7 mouse cellular contexts compared by ENCODE assay signal in the genomic region with DNA sequence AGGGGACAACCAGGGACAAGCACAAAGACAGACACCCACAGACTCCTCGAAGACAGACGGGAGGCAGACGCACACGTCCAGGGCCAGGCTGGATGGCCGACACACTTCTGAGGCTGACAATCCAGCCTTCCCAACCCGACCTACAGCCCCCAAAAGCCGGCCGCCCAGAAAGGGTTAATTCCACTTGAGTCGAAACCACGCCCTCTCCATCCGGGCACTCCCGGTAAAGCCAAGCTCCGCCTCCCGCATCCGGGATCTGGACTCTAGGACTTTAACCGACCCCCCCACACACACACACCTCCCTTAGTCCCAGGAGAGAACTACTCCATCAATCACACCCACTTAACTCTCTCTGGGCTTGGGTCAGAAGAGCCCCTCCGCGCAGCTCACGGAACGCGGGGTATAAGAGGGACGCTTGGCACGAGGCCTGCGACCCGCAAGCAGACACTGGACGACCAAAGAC. TPM values are rescaled to one million over a fixed set of nuclear protein-coding genes. Genes with fewer than 3 reads are reported as not detected.
A peak's percentile ranks its signal among the peaks of the same experiment; 100 is the strongest.
DNase-seq lines count a peak whose midpoint lies in the region; ATAC-seq and TF ChIP-seq lines count a peak whose summit lies in the region.

No protein-coding gene starts in this region.

- H3K4me3 ChIP-seq in intestine, embryonic 16.5 days (ENCODE audit: low read length), result peak overlapping the region; percentile 81
- H3K4me3 ChIP-seq in midbrain, embryonic 11.5 days (ENCODE audit: low read depth, low read length), result peak overlapping the region; percentile 75
- peak overlapping the region; percentile 88 for H3K4me3 ChIP-seq in small intestine, adult 2 months (ENCODE audit: low read depth, low read length)

- peak overlapping the region; percentile 89 for H3K9ac ChIP-seq in intestine, embryonic 16.5 days (ENCODE audit: low read depth, low read length)
- H3K9ac ChIP-seq in midbrain, embryonic 11.5 days (ENCODE audit: low read length), result peak overlapping the region; percentile 90

- H3K27ac ChIP-seq in intestine, embryonic 16.5 days (ENCODE audit: low read length), result peak overlapping the region; percentile 99
- peak overlapping the region; percentile 95 for H3K27ac ChIP-seq in midbrain, embryonic 11.5 days (ENCODE audit: low read depth, low read length)
- peak overlapping the region; percentile 99 for H3K27ac ChIP-seq in small intestine, adult 2 months (ENCODE audit: insufficient read depth, low read depth, low read length)

- intact Hi-C loops in gastrocnemius, postnatal 36 days (cut with DNase I), result loop anchor here (10.0 kb wide), 2 partner anchors 316 to 584 kb away; a partner anchor contains a TSS
- intact Hi-C loops in left cerebral cortex, postnatal 4 days (cut with DNase I), result no loop called here

- no peak for TF ChIP-seq CTCF in small intestine, adult 2 months (IDR thresholded peaks at IDR 0.05; ENCODE audit: extremely low read depth, insufficient read length, insufficient replicate concordance, low read depth, low read length)

- peak; percentile 52 for ATAC-seq in intestine, embryonic 16.5 days
- peak; percentile 47 for ATAC-seq in midbrain, embryonic 11.5 days (ENCODE audit: low FRiP score)

- H3K4me2 ChIP-seq in intestine, embryonic 16.5 days (ENCODE audit: low read depth, low read length), result peak overlapping the region; percentile 87
- H3K4me2 ChIP-seq in midbrain, embryonic 11.5 days, result peak overlapping the region; percentile 91

- WGBS in intestine, embryonic 16.5 days, result under 1% methylated on average over 26 of the region's 26 CpGs
- 0% methylated on average over 26 of the region's 26 CpGs for WGBS in midbrain, embryonic 11.5 days
- WGBS in small intestine, adult 2 months, result under 1% methylated on average over 26 of the region's 26 CpGs

- peaks cover 14% of the 10 kb centered on the region for H3K36me3 ChIP-seq in intestine, embryonic 16.5 days (ENCODE audit: control insufficient read depth, insufficient read depth, low read length)
- H3K36me3 ChIP-seq in midbrain, embryonic 11.5 days (ENCODE audit: control insufficient read depth, insufficient read depth, low read length), result peaks cover 11% of the 10 kb centered on the region
- peaks cover 20% of the 10 kb centered on the region for H3K36me3 ChIP-seq in small intestine, adult 2 months (ENCODE audit: control insufficient read depth, insufficient read depth, low read length)

- peaks cover 52% of the 10 kb centered on the region for H3K4me1 ChIP-seq in intestine, embryonic 16.5 days (ENCODE audit: control insufficient read depth, insufficient read depth, low read length)
- peaks cover 47% of the 10 kb centered on the region for H3K4me1 ChIP-seq in midbrain, embryonic 11.5 days (ENCODE audit: control insufficient read depth, insufficient read depth, low read length)
- peaks cover 32% of the 10 kb centered on the region for H3K4me1 ChIP-seq in small intestine, adult 2 months (ENCODE audit: control insufficient read depth, insufficient read depth, insufficient read length, low read length)

- peak; percentile 38 for TF ChIP-seq POLR2A in small intestine, adult 2 months (IDR thresholded peaks at IDR 0.05; ENCODE audit: low read depth, low read length)

- peak; percentile 98 for DNase-seq in adrenal gland, postnatal 10 days
- peak; percentile 97 for DNase-seq in embryo, embryonic 11.5 days (ENCODE audit: low read depth, low spot score)
- DNase-seq in gastrocnemius, postnatal 36 days, result peak; percentile 93 to 94
- peak; percentile 98 for DNase-seq in left cerebral cortex, postnatal 4 days
- peak; percentile 100 for DNase-seq in midbrain, embryonic 11.5 days (ENCODE audit: low spot score, missing footprints)

- H3K9me3 ChIP-seq in intestine, embryonic 16.5 days (ENCODE audit: control insufficient read depth, low read length), result no peaks in the 10 kb centered on the region
- no peaks in the 10 kb centered on the region for H3K9me3 ChIP-seq in midbrain, embryonic 11.5 days (ENCODE audit: control insufficient read depth, low read length)

- H3K27me3 ChIP-seq in intestine, embryonic 16.5 days (replicated peaks; ENCODE audit: control insufficient read depth, insufficient read depth, low read length), result no peaks in the 10 kb centered on the region
- H3K27me3 ChIP-seq in midbrain, embryonic 11.5 days (ENCODE audit: control insufficient read depth, insufficient read depth, low read length), result no peaks in the 10 kb centered on the region
- no peaks in the 10 kb centered on the region for H3K27me3 ChIP-seq in small intestine, adult 2 months (ENCODE audit: control insufficient read depth, insufficient read depth, low read length)

RNA-seq across cellular contexts. Expression of a gene that starts 2.4 kb away (rescaled TPM):
- total RNA-seq in adrenal gland, postnatal 10 days (2021), result 10 to 100 TPM; 49.0 to 53.4 TPM
- total RNA-seq in gastrocnemius, postnatal 36 days (2021), result 10 to 100 TPM; 23.0 to 27.2 TPM
- polyA plus RNA-seq in intestine, embryonic 16.5 days (2015; fragmentation: Nextera tagmentation; extraction: Ambion mirVana), result 17.6 and 18.8 TPM in 2 replicates
- total RNA-seq in left cerebral cortex, postnatal 4 days (2021), result 10 to 100 TPM; 77.2 to 85.8 TPM
- polyA plus RNA-seq in midbrain, embryonic 11.5 days (2014; fragmentation: Nextera tagmentation; extraction: Ambion mirVana), result 30.2 and 31.7 TPM in 2 replicates
- 13.5 and 35.4 TPM in 2 replicates for polyA plus RNA-seq in small intestine, adult 2 months (2012; rRNA removed)

RNA-seq across cellular contexts. Expression of a gene that starts 13.1 kb away (rescaled TPM):
- total RNA-seq in adrenal gland, postnatal 10 days (2021), result 10 to 100 TPM; 29.1 to 33.0 TPM
- total RNA-seq in gastrocnemius, postnatal 36 days (2021), result 1 to 10 TPM; 6.3 to 7.9 TPM
- polyA plus RNA-seq in intestine, embryonic 16.5 days (2015; fragmentation: Nextera tagmentation; extraction: Ambion mirVana), result 30.8 and 31.0 TPM in 2 replicates
- total RNA-seq in left cerebral cortex, postnatal 4 days (2021), result 1 to 10 TPM; 3.1 to 4.2 TPM
- 11.9 and 13.1 TPM in 2 replicates for polyA plus RNA-seq in midbrain, embryonic 11.5 days (2014; fragmentation: Nextera tagmentation; extraction: Ambion mirVana)
- polyA plus RNA-seq in small intestine, adult 2 months (2012; rRNA removed), result 11.2 and 16.5 TPM in 2 replicates

RNA-seq across cellular contexts. Expression of a gene that starts 15.7 kb away (rescaled TPM):
- total RNA-seq in adrenal gland, postnatal 10 days (2021), result 10 to 100 TPM; 32.4 to 38.9 TPM
- 10 to 100 TPM; 24.6 to 26.2 TPM for total RNA-seq in gastrocnemius, postnatal 36 days (2021)
- polyA plus RNA-seq in intestine, embryonic 16.5 days (2015; fragmentation: Nextera tagmentation; extraction: Ambion mirVana), result 22.6 and 24.0 TPM in 2 replicates
- total RNA-seq in left cerebral cortex, postnatal 4 days (2021), result 10 to 100 TPM; 36.3 to 41.1 TPM
- polyA plus RNA-seq in midbrain, embryonic 11.5 days (2014; fragmentation: Nextera tagmentation; extraction: Ambion mirVana), result 44.6 and 50.5 TPM in 2 replicates
- polyA plus RNA-seq in small intestine, adult 2 months (2012; rRNA removed), result 4.3 and 5.3 TPM in 2 replicates

RNA-seq across cellular contexts. Expression of a gene that starts 15.8 kb away (rescaled TPM):
- total RNA-seq in adrenal gland, postnatal 10 days (2021), result 100 to 1,000 TPM; 124 to 138 TPM
- 10 to 100 TPM; 58.8 to 67.0 TPM for total RNA-seq in gastrocnemius, postnatal 36 days (2021)
- 168 and 170 TPM in 2 replicates for polyA plus RNA-seq in intestine, embryonic 16.5 days (2015; fragmentation: Nextera tagmentation; extraction: Ambion mirVana)
- total RNA-seq in left cerebral cortex, postnatal 4 days (2021), result 10 to 100 TPM; 60.2 to 63.9 TPM
- 120 and 130 TPM in 2 replicates for polyA plus RNA-seq in midbrain, embryonic 11.5 days (2014; fragmentation: Nextera tagmentation; extraction: Ambion mirVana)
- polyA plus RNA-seq in small intestine, adult 2 months (2012; rRNA removed), result 129 and 163 TPM in 2 replicates

RNA-seq across cellular contexts. Expression of a gene that starts 41.9 kb away (rescaled TPM):
- 100 to 1,000 TPM in 1 of 2 experiments, 10 to 100 TPM in 1; 93.8 to 128 TPM for total RNA-seq in adrenal gland, postnatal 10 days (2021)
- total RNA-seq in gastrocnemius, postnatal 36 days (2021), result 10 to 100 TPM in 1 of 2 experiments, 1 to 10 TPM in 1; 7.6 to 11.2 TPM
- polyA plus RNA-seq in intestine, embryonic 16.5 days (2015; fragmentation: Nextera tagmentation; extraction: Ambion mirVana), result 33.4 and 35.5 TPM in 2 replicates
- 100 to 1,000 TPM; 552 to 572 TPM for total RNA-seq in left cerebral cortex, postnatal 4 days (2021)
- polyA plus RNA-seq in midbrain, embryonic 11.5 days (2014; fragmentation: Nextera tagmentation; extraction: Ambion mirVana), result 38.2 and 39.4 TPM in 2 replicates
- polyA plus RNA-seq in small intestine, adult 2 months (2012; rRNA removed), result 86.3 and 240 TPM in 2 replicates

Comparison
In these comparisons a context has a peak if more than half of its experiments do, and no peak if none do; other contexts are left out.
1. Peak in every context shown above with its lines: DNase-seq, ATAC-seq, H3K4me3 ChIP-seq and H3K27ac ChIP-seq.